11 mouse cellular contexts compared by ENCODE assay signal in genomic region chr13:45031314-45031713, GRCm38 (mm10). TPM values are rescaled to one million over a fixed set of nuclear protein-coding genes. Genes with fewer than 3 reads are reported as not detected.
DNase-seq lines count a peak whose midpoint lies in the region; ATAC-seq and TF ChIP-seq lines count a peak whose summit lies in the region.
"Had no signal": no experiment of that assay in that cellular context is flagged by ENCODE, and none has a peak within 500 bp of the region (broad histone marks: within the 10 kb centered on the region; RNA-seq: fewer than 3 reads in every experiment).

No protein-coding gene starts in this region.

- H3K9me3 ChIP-seq in heart, embryonic 14.5 days (ENCODE audit: control insufficient read depth, low read length), result no peaks in the 10 kb centered on the region
- no peaks in the 10 kb centered on the region for H3K9me3 ChIP-seq in lung, postnatal 0 days (ENCODE audit: low read length)
- no peaks in the 10 kb centered on the region for H3K9me3 ChIP-seq in heart, embryonic 16.5 days (replicated peaks; ENCODE audit: control insufficient read depth, low read length)
- no peaks in the 10 kb centered on the region for H3K9me3 ChIP-seq in forebrain, embryonic 12.5 days
- H3K9me3 ChIP-seq: neural tube, embryonic 12.5 days had no signal

- 0 out of 4 replicates have a peak overlapping the region, but pooled peaks of 1 of the 2 experiments have one; percentile 26 for H3K27ac ChIP-seq in heart, embryonic 14.5 days (replicated peaks in 1 of 2; ENCODE audit: control insufficient read depth in 1 of 2, insufficient read depth in 1 of 2, low read depth in 2 of 2, low read length in 2 of 2)
- no peak overlapping the region for H3K27ac ChIP-seq in lung, postnatal 0 days (ENCODE audit: low read length)
- peak overlapping the region; percentile 46; the same call in 1 of the 2 replicates for H3K27ac ChIP-seq in heart, embryonic 16.5 days (ENCODE audit: low read length)
- no peak overlapping the region for H3K27ac ChIP-seq in forebrain, embryonic 12.5 days
- H3K27ac ChIP-seq: neural tube, embryonic 12.5 days had no signal

- ATAC-seq in heart, embryonic 14.5 days (ENCODE audit: insufficient number of reproducible peaks, insufficient read depth, low FRiP score, low read depth), result no peak
- ATAC-seq in lung, postnatal 0 days, result peak; percentile 32
- no peak; the same call in 1 of the 2 replicates for ATAC-seq in heart, embryonic 16.5 days (replicated peaks; ENCODE audit: extremely low read depth, insufficient read depth, low FRiP score)
- 0 out of 2 replicates have a peak, but pooled peaks have one; percentile 21 for ATAC-seq in megakaryocyte-erythroid progenitor cell, adult 5-6 weeks (replicated peaks; ENCODE audit: low FRiP score, low TSS enrichment, poor library complexity, severe bottlenecking)
- ATAC-seq in forebrain, embryonic 12.5 days (ENCODE audit: low FRiP score), result no peak
- ATAC-seq in monocyte, adult 5-6 weeks (replicated peaks; ENCODE audit: insufficient number of reproducible peaks, low FRiP score, low TSS enrichment, poor library complexity, severe bottlenecking), result no peak

- TF ChIP-seq CTCF in lung, postnatal 0 days (IDR thresholded peaks at IDR 0.05), result no peak

- H3K4me1 ChIP-seq in heart, embryonic 14.5 days (ENCODE audit: control insufficient read depth in 2 of 2, insufficient read depth in 2 of 2, low read length in 2 of 2), result peaks cover 6 to 10% of the 10 kb centered on the region in 2 experiments
- H3K4me1 ChIP-seq in lung, postnatal 0 days (ENCODE audit: insufficient read depth, low read depth, low read length), result no peaks in the 10 kb centered on the region
- peaks cover 10% of the 10 kb centered on the region for H3K4me1 ChIP-seq in heart, embryonic 16.5 days (ENCODE audit: control insufficient read depth, insufficient read depth, low read length)
- H3K4me1 ChIP-seq in forebrain, embryonic 12.5 days, result no peaks in the 10 kb centered on the region
- H3K4me1 ChIP-seq: neural tube, embryonic 12.5 days had no signal

- intact Hi-C loops in heart, postnatal 10 days (cut with DNase I), result loop anchor here (2.0 to 10.0 kb wide), 3 partner anchors 123 to 445 kb away; no protein-coding TSS in a partner anchor

- H3K9ac ChIP-seq in heart, embryonic 14.5 days (ENCODE audit: low read length), result no peak overlapping the region
- no peak overlapping the region for H3K9ac ChIP-seq in lung, postnatal 0 days (replicated peaks; ENCODE audit: low read depth)
- H3K9ac ChIP-seq in heart, embryonic 16.5 days (ENCODE audit: low read length), result peak overlapping the region; percentile 30; the same call in 1 of the 2 replicates
- no peak overlapping the region for H3K9ac ChIP-seq in forebrain, embryonic 12.5 days
- H3K9ac ChIP-seq: neural tube, embryonic 12.5 days had no signal

- H3K36me3 ChIP-seq in heart, embryonic 14.5 days (ENCODE audit: control insufficient read depth, insufficient read depth, low read length), result no peaks in the 10 kb centered on the region
- no peaks in the 10 kb centered on the region for H3K36me3 ChIP-seq in lung, postnatal 0 days (ENCODE audit: insufficient read depth, low read length)
- H3K36me3 ChIP-seq in heart, embryonic 16.5 days (ENCODE audit: control insufficient read depth, insufficient read depth), result no peaks in the 10 kb centered on the region
- H3K36me3 ChIP-seq in forebrain, embryonic 12.5 days (replicated peaks), result no peaks in the 10 kb centered on the region
- H3K36me3 ChIP-seq: neural tube, embryonic 12.5 days had no signal

- H3K4me3 ChIP-seq in heart, embryonic 14.5 days (ENCODE audit: control insufficient read depth in 1 of 2, insufficient read depth in 1 of 2, low read depth in 1 of 2, low read length in 2 of 2), result no peak overlapping the region
- no peak overlapping the region for H3K4me3 ChIP-seq in lung, postnatal 0 days (ENCODE audit: low read depth, low read length)
- H3K4me3 ChIP-seq in heart, embryonic 16.5 days (ENCODE audit: low read length), result no peak overlapping the region
- no peak overlapping the region for H3K4me3 ChIP-seq in forebrain, embryonic 12.5 days (replicated peaks)
- H3K4me3 ChIP-seq: neural tube, embryonic 12.5 days had no signal

- TF ChIP-seq EP300 in lung, postnatal 0 days (IDR thresholded peaks at IDR 0.05), result no peak

- H3K4me2 ChIP-seq in heart, embryonic 14.5 days (ENCODE audit: low read length), result peak overlapping the region; percentile 40
- H3K4me2 ChIP-seq in lung, postnatal 0 days (replicated peaks; ENCODE audit: low read depth, low read length), result no peak overlapping the region
- peak overlapping the region; percentile 49 for H3K4me2 ChIP-seq in heart, embryonic 16.5 days (ENCODE audit: low read depth, low read length)
- no peak overlapping the region for H3K4me2 ChIP-seq in forebrain, embryonic 12.5 days
- H3K4me2 ChIP-seq: neural tube, embryonic 12.5 days had no signal

- WGBS in heart, embryonic 14.5 days, result 19% methylated on average over 10 of the region's 10 CpGs
- WGBS in lung, postnatal 0 days, result 38% methylated on average over 10 of the region's 10 CpGs
- WGBS in heart, embryonic 16.5 days, result 22% methylated on average over 10 of the region's 10 CpGs
- WGBS in forebrain, embryonic 12.5 days, result 79% methylated on average over 10 of the region's 10 CpGs

- no peaks in the 10 kb centered on the region for H3K27me3 ChIP-seq in heart, embryonic 14.5 days (ENCODE audit: control insufficient read depth, insufficient read depth, low read length)
- no peaks in the 10 kb centered on the region for H3K27me3 ChIP-seq in lung, postnatal 0 days (replicated peaks; ENCODE audit: insufficient read depth, low read length)
- no peaks in the 10 kb centered on the region for H3K27me3 ChIP-seq in heart, embryonic 16.5 days (ENCODE audit: control insufficient read depth, insufficient read depth, low read length)
- H3K27me3 ChIP-seq in forebrain, embryonic 12.5 days, result no peaks in the 10 kb centered on the region
- H3K27me3 ChIP-seq: neural tube, embryonic 12.5 days had no signal

- DNase-seq in heart, postnatal 10 days, result no peak
- DNase-seq in lung, postnatal 0 days (ENCODE audit: low spot score), result no peak
- DNase-seq in lung, postnatal 10 days, result no peak

RNA-seq across cellular contexts. Expression of gene Dtnbp1, which starts 29.4 kb away (rescaled TPM):
- polyA plus RNA-seq in heart, embryonic 14.5 days (2014; fragmentation: Nextera tagmentation; extraction: Ambion mirVana), result 91.6 and 98.5 TPM in 2 replicates
- total RNA-seq in heart, postnatal 10 days (2021), result 10 to 100 TPM; 67.8 to 74.4 TPM
- polyA plus RNA-seq in lung, postnatal 0 days (2015; fragmentation: Nextera tagmentation; extraction: Ambion mirVana), result 60.0 and 67.2 TPM in 2 replicates
- polyA plus RNA-seq in heart, embryonic 16.5 days (2015; fragmentation: Nextera tagmentation; extraction: Ambion mirVana), result 100 and 110 TPM in 2 replicates
- 46.9 and 61.7 TPM in 2 replicates for total RNA-seq in megakaryocyte-erythroid progenitor cell, adult 5-6 weeks (2014; fragmentation: Nextera tagmentation)
- total RNA-seq in megakaryocyte-erythroid progenitor cell, adult 5-6 weeks (2017), result 22.7 and 34.7 TPM in 2 replicates
- polyA plus RNA-seq in forebrain, embryonic 12.5 days (2016; fragmentation: Nextera tagmentation; extraction: Ambion mirVana), result 86.7 and 87.1 TPM in 2 replicates
- 28.6 to 38.3 TPM (median 35.3 TPM) in 3 replicates for total RNA-seq in monocyte, adult 5-6 weeks (2017)

RNA-seq across cellular contexts. Expression of gene Gm9817, which starts 47.2 kb away (rescaled TPM):
- polyA plus RNA-seq in heart, embryonic 14.5 days (2014; fragmentation: Nextera tagmentation; extraction: Ambion mirVana), result 0.15 and 0.18 TPM in 2 replicates
- total RNA-seq in heart, postnatal 10 days (2021), result under 1 TPM in 1 of 2 experiments, not detected in 1; 0.30 TPM
- polyA plus RNA-seq in lung, postnatal 0 days (2015; fragmentation: Nextera tagmentation; extraction: Ambion mirVana), result 0.07 TPM in 1 of 2 replicates, not detected in the other
- 0.08 and 0.09 TPM in 2 replicates for polyA plus RNA-seq in heart, embryonic 16.5 days (2015; fragmentation: Nextera tagmentation; extraction: Ambion mirVana)
- total RNA-seq in megakaryocyte-erythroid progenitor cell, adult 5-6 weeks (2014; fragmentation: Nextera tagmentation), result not detected in 2 replicates
- total RNA-seq in megakaryocyte-erythroid progenitor cell, adult 5-6 weeks (2017), result not detected in 2 replicates
- not detected in 2 replicates for polyA plus RNA-seq in forebrain, embryonic 12.5 days (2016; fragmentation: Nextera tagmentation; extraction: Ambion mirVana)
- 0.11 to 0.39 TPM in 2 of 3 replicates, not detected in the other for total RNA-seq in monocyte, adult 5-6 weeks (2017)
- total RNA-seq: granulocyte monocyte progenitor cell, adult 5-6 weeks; megakaryocyte progenitor cell, adult 5-6 weeks had no signal
- polyA plus RNA-seq: neural tube, embryonic 12.5 days had no signal

Comparison
In these comparisons a context has a peak if more than half of its experiments do, and no peak if none do; other contexts are left out.
1. ATAC-seq: peak in lung, postnatal 0 days (single experiment) and megakaryocyte-erythroid progenitor cell, adult 5-6 weeks (single experiment); none in heart, embryonic 14.5 days (single experiment), heart, embryonic 16.5 days (single experiment), forebrain, embryonic 12.5 days (single experiment) and monocyte, adult 5-6 weeks (single experiment).
2. H3K4me2 ChIP-seq: peak in heart, embryonic 14.5 days (single experiment) and heart, embryonic 16.5 days (single experiment); none in lung, postnatal 0 days (single experiment) and forebrain, embryonic 12.5 days (single experiment).